Mouse (Mus musculus) liver, embryonic 15.5 days (tissue): Measurements from ENCODE around the gene Pdzd7. TPM values are rescaled to one million over a fixed set of nuclear protein-coding genes. Genes with fewer than 3 reads are reported as not detected.

Experiments
- ATAC-seq: fragments of 200-750 bp; cut with Nextera tagmentation; 2 replicates; pipeline ENCODE4 v1.8.0; 2017; ENCODE audit warnings: moderate number of reproducible peaks, mild to moderate bottlenecking, moderate library complexity; ENCODE audit not compliant: insufficient read depth
- H3K27ac ChIP-seq: fragments of 300-500 bp; sonication (generic); replicated peaks from 2 replicates; pipeline ENCODE4 v1.5.1; 2015; ENCODE audit warnings: mild to moderate bottlenecking, inconsistent platforms
- H3K27me3 ChIP-seq: fragments of 300-500 bp; sonication (generic); 2 replicates; pipeline ENCODE4 v1.6.1; 2015; ENCODE audit warnings: mild to moderate bottlenecking, inconsistent platforms
- H3K36me3 ChIP-seq: fragments of 300-500 bp; sonication (generic); replicated peaks from 2 replicates; pipeline ENCODE4 v1.6.1; 2015; ENCODE audit warnings: moderate library complexity, mild to moderate bottlenecking, inconsistent platforms
- H3K4me1 ChIP-seq: fragments of 300-500 bp; sonication (generic); replicated peaks from 2 replicates; pipeline ENCODE4 v1.6.1; 2015; ENCODE audit warnings: inconsistent platforms
- H3K4me2 ChIP-seq: fragments of 300-500 bp; sonication (generic); 2 replicates; pipeline ENCODE4 v1.6.1; 2015; ENCODE audit warnings: moderate library complexity, mild to moderate bottlenecking, inconsistent platforms
- H3K4me3 ChIP-seq: fragments of 300-500 bp; sonication (generic); replicated peaks from 2 replicates; pipeline ENCODE4 v1.5.1; 2015; ENCODE audit warnings: mild to moderate bottlenecking, inconsistent platforms
- H3K9ac ChIP-seq: fragments of 300-500 bp; sonication (generic); 2 replicates; pipeline ENCODE4 v1.6.1; 2015; ENCODE audit warnings: moderate library complexity, mild to moderate bottlenecking, inconsistent platforms
- H3K9me3 ChIP-seq: fragments of 300-500 bp; sonication (generic); replicated peaks from 2 replicates; pipeline ENCODE4 v1.6.1; 2016; ENCODE audit warnings: inconsistent platforms
- WGBS: fragments of 180-500 bp; shearing (Covaris S2); methylation state at CpG from one replicate; pipeline ENCODE4 v1.1.7; 2015; ENCODE audit warnings: mixed read lengths; ENCODE audit not compliant: insufficient replicate concordance; 5-methylcytosine and 5-hydroxymethylcytosine counted together
- polyA plus RNA-seq: library from polyadenylated mRNA; unstranded; fragments of >200 nt; fragmentation: Nextera tagmentation; extraction: Ambion mirVana; gene quantifications from 2 replicates; pipeline ENCODE4 v1.2.1, GENCODE M21; 2015

Gene Pdzd7
- polyA plus RNA-seq, 1 experiment from 2014 or later: not detected

DNA sequence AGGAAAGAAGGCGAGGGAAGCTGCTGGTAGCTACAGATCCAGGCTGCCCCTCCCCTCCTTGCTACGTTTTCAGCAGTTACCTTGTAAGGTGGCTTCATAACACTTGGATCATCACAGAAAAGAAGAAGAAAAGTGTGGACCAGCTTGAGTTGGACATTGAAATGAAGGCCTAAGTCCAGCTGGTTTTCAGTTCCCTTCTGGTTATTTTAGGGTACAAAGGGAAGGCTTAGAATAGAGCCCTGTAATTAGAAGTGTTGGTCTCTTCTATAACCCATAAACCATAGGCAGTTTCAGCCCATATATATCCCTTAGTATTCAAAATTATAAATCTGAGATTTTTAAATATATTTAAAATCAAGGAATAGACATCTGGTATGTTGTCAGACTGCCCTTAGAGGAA lies 64.7 kb downstream of the Pdzd7 start:
- Histone ChIP-seq H3K4me2 (no peak overlapping the region), H3K9ac (no peak overlapping the region), H3K36me3 (peaks cover 57% of the 10 kb centered on the region)

DNA sequence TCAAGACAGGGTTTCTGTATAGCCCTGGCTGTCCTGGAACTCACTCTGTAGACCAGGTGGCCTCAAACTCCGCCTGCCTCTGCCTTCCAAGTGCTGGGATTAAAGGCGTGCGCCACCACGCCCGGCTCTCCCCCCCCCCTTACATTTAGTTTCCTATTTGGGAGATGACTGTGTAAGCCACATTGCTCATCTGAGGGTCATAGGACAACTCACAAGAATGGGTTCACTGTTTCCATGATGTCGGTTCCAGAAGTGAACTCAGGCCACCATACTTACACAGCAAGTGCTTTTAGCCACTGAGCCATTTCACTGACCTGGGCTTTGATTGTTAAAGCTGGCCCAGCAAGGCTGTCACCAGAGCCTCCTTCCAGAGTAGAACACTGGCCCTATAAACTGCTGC lies 68.4 kb downstream of the Pdzd7 start:
- H3K27ac ChIP-seq: no peak overlapping the region
- H3K9ac ChIP-seq: no peak overlapping the region
- H3K4me1 ChIP-seq: no peaks in the 10 kb centered on the region
- no peak overlapping the region for H3K4me2 ChIP-seq
- H3K27me3 ChIP-seq: no peaks in the 10 kb centered on the region
- WGBS: 83% methylated on average over 6 of the region's 6 CpGs
- H3K36me3 ChIP-seq: peaks cover 89% of the 10 kb centered on the region
- no peaks in the 10 kb centered on the region for H3K9me3 ChIP-seq
- no peak overlapping the region for H3K4me3 ChIP-seq
- ATAC-seq: no peak

More for the DNA sequence above, 64.7 kb downstream of the Pdzd7 start:
- no peak overlapping the region for H3K4me3 ChIP-seq
- ATAC-seq: no peak
- H3K4me1 ChIP-seq: peaks cover 7% of the 10 kb centered on the region
- 60% methylated on average over 2 of the region's 2 CpGs for WGBS
- no peaks in the 10 kb centered on the region for H3K9me3 ChIP-seq
- H3K27me3 ChIP-seq: no peaks in the 10 kb centered on the region
- no peak overlapping the region for H3K27ac ChIP-seq

Other genes with a start within 250 kb of the Pdzd7 start
- gene Slf2, start 114.6 kb downstream of the Pdzd7 start, polyA plus RNA-seq: 10.9 and 11.2 TPM in 2 replicates
- gene Sema4g, start 56.6 kb downstream of the Pdzd7 start, polyA plus RNA-seq: 4.4 and 5.6 TPM in 2 replicates
- gene Twnk, start 40.1 kb downstream of the Pdzd7 start, polyA plus RNA-seq: 10.4 and 13.4 TPM in 2 replicates
- 27.4 and 28.8 TPM in 2 replicates for gene Mrpl43, start 39.3 kb downstream of the Pdzd7 start, polyA plus RNA-seq
- 6.8 and 7.7 TPM in 2 replicates for gene Lzts2, start 31.3 kb downstream of the Pdzd7 start, polyA plus RNA-seq
- 2.9 and 3.1 TPM in 2 replicates for gene Sfxn3, start 1.8 kb upstream of the Pdzd7 start, polyA plus RNA-seq
- 0.24 and 0.32 TPM in 2 replicates for gene Kazald1, start 29.5 kb upstream of the Pdzd7 start, polyA plus RNA-seq
- gene Tlx1, start 105.0 kb upstream of the Pdzd7 start, polyA plus RNA-seq: not detected in 2 replicates
- gene Lbx1, start 190.1 kb upstream of the Pdzd7 start, polyA plus RNA-seq: not detected in 2 replicates